Mouse (Mus musculus): ENCODE measurements around the gene Shroom3.
A peak's percentile ranks its signal among the peaks of the same experiment; 100 is the strongest.
"Not testable (repeated sequence)": the region's sequence is repeated elsewhere in the genome, so short reads cannot be mapped to it uniquely, and the experiment has no call there.

Shroom3 gene

GRCm38 (mm10) chr5:92893711-92894110, 210.5 kb downstream of the Shroom3 start:
- no peak for DNase-seq (ENCODE audit: low read depth, low spot score)

DNA sequence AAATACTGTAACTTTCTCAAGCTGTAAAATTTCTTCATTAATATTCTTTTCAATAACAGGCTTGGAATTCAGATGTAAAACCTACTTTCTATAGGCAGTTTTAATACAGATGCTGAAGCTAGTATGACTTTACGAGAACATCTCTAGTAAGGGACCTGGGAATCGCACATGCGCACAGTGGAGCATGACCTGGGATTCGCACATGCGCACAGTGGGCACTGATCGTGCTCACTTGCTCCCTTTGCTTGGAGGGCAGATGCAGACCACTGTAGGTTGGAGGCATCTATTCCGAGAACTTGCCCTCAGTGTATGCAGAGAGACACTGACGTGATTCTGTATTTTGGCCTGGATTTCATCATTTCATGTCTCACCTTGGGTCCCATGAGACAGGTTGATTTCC, 212.6 kb downstream of the Shroom3 start:
- no peak for DNase-seq (ENCODE audit: low read depth, low spot score)

- DNase-seq (ENCODE audit: low read depth, low spot score): no peak
Observed at GRCm38 (mm10) chr5:92896725-92897280, 213.6 kb downstream of the Shroom3 start.

DNA sequence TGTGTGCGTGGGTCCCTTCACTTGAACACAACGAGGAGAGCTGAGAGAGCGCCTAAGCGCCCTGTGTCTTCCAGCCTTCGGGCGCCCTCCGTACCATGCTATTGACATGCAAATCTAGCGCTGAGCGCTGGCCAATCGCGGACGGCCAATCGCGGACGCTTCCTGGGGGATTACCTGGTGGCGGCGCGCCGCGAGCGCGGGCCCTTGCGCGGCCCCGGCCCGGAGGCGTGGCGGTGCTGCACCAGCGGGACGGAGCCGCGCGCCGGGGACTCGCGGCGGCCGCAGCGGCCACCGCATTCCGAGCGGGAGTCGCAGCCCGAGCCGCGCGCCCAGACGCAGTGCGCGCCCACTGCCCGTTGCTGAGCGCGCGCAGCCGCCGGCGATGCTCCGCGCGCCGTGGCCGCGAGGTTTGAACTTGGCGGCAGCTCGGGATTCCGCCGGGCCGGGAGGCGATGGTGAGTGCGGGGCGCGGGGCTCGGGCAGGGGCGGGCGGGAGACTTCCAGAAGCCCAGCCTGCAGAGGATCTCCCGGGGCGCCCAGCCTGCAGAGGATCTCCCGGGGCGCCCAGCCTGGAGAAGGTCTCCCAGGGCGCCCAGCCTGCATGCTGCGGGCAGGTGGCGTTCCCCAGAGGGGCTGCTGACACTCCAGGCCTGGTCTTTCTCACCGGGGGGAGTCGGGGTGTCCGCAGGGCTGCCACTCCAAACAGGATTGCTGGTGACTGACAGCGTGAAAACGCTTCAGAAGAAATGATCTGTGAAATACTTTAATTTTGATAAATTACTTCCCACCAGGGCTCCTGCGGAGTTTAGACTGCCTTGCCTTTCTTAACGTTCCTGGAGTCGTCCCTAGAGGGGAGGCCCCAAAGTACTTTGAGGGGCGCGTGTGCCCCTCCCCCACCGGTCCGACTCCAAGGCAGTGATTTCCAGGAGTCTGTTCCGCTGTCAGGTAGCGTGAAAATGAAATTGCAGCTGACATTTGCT, 214.8 kb downstream of the Shroom3 start:
- peak; percentile 84 for DNase-seq (ENCODE audit: low read depth, low spot score)

- DNase-seq (ENCODE audit: low read depth, low spot score): no peak
Observed at GRCm38 (mm10) chr5:92900470-92900869, 217.2 kb downstream of the Shroom3 start.

GRCm38 (mm10) chr5:92901870-92902269, 218.6 kb downstream of the Shroom3 start:
- no peak for DNase-seq (ENCODE audit: low read depth, low spot score)

GRCm38 (mm10) chr5:92905146-92905545, 221.9 kb downstream of the Shroom3 start:
- no peak for DNase-seq (ENCODE audit: low read depth, low spot score)

GRCm38 (mm10) chr5:92905594-92906008, 222.4 kb downstream of the Shroom3 start:
- DNase-seq (ENCODE audit: low read depth, low spot score): peak; percentile 80

DNA sequence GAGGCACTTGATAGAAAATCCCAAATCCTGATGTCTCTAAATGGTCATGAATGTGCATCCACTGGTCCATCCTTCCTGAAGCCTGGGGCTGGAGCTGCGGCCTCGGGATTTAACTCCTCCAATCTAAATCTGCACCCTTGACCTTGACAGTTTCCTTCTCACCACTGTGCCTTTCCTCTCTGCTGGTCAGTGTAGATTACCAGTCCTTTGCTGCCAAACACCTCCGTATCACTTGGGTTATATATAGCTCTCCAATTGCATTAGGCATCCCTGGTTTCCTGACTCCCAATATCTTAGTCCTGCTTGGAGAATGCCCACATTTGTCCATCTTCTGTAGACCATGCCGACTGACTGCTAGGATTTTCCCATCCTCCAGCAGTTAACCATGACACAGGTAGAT, 225.0 kb downstream of the Shroom3 start:
- DNase-seq (ENCODE audit: low read depth, low spot score): no peak

DNA sequence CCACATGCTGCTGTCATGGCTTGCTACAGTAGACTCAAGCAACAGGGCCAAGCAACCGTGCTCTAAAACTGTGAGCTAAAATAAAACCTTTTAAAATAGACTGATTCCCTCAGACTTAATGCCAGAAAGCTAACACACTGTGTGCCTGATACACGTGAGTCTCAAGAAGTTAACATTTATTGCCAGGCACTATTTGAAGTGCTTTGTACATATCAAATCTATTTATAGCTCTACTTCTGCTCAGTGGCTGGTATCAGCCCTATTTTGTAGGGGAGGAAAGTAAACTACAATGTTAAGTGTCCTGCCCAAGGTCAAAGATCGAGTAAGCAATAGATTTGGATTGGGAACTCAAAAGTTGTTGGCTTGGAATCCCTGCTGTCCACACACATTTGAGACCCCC, 227.6 kb downstream of the Shroom3 start:
- no peak for DNase-seq (ENCODE audit: low read depth, low spot score)

- DNase-seq (ENCODE audit: low read depth, low spot score): no peak
Observed at GRCm38 (mm10) chr5:92915421-92915820, 232.2 kb downstream of the Shroom3 start.

- DNase-seq (ENCODE audit: low read depth, low spot score): no peak
Observed at GRCm38 (mm10) chr5:92917755-92918154, 234.5 kb downstream of the Shroom3 start.

DNA sequence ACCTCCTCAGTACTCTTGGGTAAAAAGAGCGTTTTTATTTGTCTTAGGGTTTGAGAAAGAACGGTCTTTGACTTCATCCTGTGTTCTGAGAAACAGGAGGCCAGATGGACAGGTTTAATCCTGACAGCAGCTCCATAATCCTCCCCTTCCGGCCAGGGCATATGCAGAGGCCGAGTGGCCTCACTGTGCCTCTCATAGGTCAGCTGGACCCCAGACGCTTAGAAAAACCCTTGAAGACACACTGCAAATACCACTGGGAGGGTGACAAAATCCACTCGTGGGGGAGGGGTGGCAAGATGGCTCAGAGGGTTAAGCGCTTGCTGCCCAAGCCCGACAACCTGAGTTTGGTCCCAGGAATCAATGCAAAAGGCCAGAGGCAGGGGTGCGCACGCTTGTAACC, 234.9 kb downstream of the Shroom3 start:
- no peak for DNase-seq (ENCODE audit: low read depth, low spot score)

DNA sequence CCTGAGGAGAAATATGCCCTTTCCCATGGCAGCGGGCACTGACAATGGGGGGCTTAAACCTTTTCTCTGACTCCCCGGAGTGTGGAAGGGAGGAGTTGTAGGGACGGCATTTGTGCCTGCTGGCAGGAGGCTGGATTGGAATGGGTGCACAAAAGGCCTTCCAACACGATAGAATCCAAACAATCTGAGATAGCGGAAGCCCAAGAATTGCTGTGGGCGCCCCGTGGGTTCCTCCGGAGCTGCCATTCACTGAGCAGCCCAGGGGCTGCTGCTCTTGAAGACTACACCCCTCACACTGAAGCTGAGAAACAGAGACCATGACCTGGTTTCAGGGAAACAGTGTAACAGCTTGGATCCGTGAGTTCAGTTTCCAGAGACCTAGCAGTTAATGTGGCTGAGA, 235.6 kb downstream of the Shroom3 start:
- no peak for DNase-seq (ENCODE audit: low read depth, low spot score)

DNA sequence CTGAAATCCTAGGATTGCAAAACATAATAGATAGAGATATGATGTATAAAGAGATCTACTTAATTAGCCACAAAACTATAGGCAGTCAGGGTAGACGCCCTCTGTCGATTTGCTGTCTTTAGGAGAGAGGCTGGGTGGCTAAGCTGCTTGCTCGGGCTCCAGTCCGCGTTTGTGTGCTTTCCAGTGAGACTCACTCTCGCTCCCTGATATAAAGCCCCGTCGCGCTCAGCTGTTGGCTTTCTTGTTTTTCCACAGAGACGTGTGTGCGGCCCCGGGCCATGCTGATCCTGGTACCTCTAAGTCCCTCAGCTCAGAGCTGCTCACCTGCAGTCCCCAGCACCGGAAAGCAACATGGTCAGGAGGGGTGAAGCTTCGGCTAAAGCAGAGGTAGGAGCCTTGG, 236.2 kb downstream of the Shroom3 start:
- DNase-seq (ENCODE audit: low read depth, low spot score): no peak

DNA sequence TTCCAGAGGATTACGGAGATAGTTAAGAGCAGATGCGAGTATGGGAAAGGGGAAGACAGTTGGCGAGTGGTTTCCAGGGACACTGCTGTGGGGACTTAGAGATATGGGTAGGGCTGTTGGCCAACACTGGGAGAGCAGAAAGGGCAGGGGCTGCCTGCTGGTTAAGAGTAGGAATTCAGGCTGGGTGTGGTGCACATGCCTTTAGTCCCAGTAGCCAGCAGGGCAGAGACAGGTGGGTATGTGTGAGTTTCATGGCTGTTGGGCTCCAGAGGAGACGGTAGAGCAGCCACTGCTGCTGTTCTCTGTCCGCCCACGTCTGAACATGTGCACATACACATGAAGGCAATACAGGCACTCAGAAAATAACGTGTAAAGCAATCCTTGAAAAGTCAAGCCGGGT, 237.7 kb downstream of the Shroom3 start:
- no peak for DNase-seq (ENCODE audit: low read depth, low spot score)

GRCm38 (mm10) chr5:92921728-92922127, 238.5 kb downstream of the Shroom3 start:
- no peak for DNase-seq (ENCODE audit: low read depth, low spot score)

- not testable (repeated sequence) for DNase-seq (ENCODE audit: low read depth, low spot score)
Observed at GRCm38 (mm10) chr5:92922981-92923380, 239.7 kb downstream of the Shroom3 start.

DNA sequence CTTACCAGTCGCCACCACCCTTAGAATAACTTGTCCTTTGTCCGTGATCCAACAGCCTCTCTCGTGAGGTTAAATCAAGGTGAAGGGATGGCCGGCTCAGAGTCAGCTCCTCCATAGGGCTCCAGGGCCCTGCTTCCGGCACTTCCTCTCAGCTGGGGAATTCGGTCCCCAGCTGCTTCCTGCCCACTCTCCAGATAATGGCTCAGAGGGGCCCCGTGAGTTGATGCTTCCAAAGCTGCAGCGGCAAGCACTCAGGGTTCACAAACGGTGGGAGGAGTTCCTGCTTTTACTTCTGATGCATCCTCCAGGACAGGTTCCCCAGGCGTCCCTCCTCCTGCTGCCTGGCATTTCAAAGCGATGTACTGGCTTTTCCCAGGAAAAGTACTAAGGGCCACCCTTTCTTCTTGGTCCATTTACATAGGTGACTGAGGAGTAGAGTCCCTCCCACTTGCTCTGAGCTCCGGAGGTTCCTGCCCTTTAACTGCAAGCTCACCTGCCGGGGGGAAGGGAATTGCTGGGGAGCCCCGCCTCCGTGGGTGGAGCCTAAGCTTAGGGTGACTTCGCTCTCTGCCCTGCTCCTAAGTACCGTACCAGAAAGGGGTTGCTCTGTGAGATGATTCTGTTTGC, 241.7 kb downstream of the Shroom3 start:
- DNase-seq (ENCODE audit: low read depth, low spot score): peak; percentile 49

GRCm38 (mm10) chr5:92927667-92928066, 244.4 kb downstream of the Shroom3 start:
- no peak for DNase-seq (ENCODE audit: low read depth, low spot score)

DNA sequence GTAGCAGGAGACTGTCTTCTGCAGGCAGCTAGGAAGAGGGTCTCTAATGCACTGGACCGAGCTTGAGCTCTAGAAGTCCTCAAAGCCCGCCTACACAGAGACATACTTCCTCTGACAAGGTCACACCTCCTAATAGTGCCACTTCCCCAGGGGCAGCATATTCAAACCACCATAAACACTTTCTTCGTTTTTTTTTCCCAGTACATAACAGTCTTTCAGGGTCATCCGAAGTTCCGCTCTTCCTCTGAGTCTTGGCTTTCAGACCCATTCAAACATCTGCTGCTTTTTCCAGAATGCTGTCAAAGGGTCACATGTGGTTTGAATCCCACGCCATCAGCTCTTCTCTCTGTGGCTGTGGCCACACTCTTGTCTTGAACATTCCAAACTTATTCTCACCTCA, 247.3 kb downstream of the Shroom3 start:
- DNase-seq (ENCODE audit: low read depth, low spot score): no peak

DNA sequence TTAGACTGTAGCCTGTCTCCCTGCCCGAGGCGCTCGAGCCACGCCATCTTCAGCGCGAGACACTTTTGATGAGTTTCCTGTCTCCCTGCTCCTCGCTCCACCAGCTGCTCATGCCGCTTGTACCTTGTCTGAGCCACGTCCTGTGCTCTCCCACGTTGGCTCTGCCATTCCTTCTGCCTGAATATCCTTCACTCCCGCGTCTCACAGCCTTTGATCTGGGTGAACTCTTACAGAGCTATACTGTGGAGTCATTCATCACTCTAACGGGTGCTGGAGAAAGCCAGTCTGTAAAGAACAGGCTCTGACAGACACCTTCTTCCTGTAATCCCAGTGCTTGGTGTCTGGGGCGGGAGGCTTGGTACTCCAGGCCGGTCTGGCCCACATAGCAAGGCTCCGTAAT, 248.1 kb downstream of the Shroom3 start:
- no peak for DNase-seq (ENCODE audit: low read depth, low spot score)

- no peak for DNase-seq (ENCODE audit: low read depth, low spot score)
Observed at GRCm38 (mm10) chr5:92933010-92933409, 249.8 kb downstream of the Shroom3 start.

All from forelimb bud, embryonic 11.5 days (tissue).